Mouse (Mus musculus): ENCODE data around the gene Acad11. TPM values are rescaled to one million over a fixed set of nuclear protein-coding genes. Genes with fewer than 3 reads are reported as not detected.

Gene Acad11
- polyA plus RNA-seq, 2 experiments, result 13.5 to 16.3 TPM

- no peaks in the 10 kb centered on the region for H3K36me3 ChIP-seq (replicated peaks; ENCODE audit: control insufficient read depth, insufficient read depth, low read depth)
- H3K4me1 ChIP-seq (replicated peaks; ENCODE audit: control insufficient read depth in 2 of 2, insufficient read depth in 2 of 2, low read length in 1 of 2), result no peaks in the 10 kb centered on the region
- TF ChIP-seq EP300 (IDR thresholded peaks at IDR 0.05; ENCODE audit: low read depth), result no peak
- TF ChIP-seq CTCF (IDR thresholded peaks at IDR 0.05; ENCODE audit: low read depth), result no peak
- no peak overlapping the region for H3K27ac ChIP-seq
- ATAC-seq (ENCODE audit: insufficient read depth), result no peak
- 81% methylated on average over 5 of the region's 5 CpGs for WGBS (ENCODE audit: insufficient replicate concordance)
- H3K4me3 ChIP-seq (ENCODE audit: insufficient read depth in 1 of 2, low read depth in 2 of 2, low read length in 2 of 2), result no peak overlapping the region
- H3K9me3 ChIP-seq (ENCODE audit: control insufficient read depth, low read length), result no peaks in the 10 kb centered on the region
- no peak overlapping the region for H3K4me2 ChIP-seq (ENCODE audit: low read depth)
- no peaks in the 10 kb centered on the region for H3K27me3 ChIP-seq (ENCODE audit: control insufficient read depth, insufficient read depth, low read length)
- DNase-seq (ENCODE audit: low read depth in 3 of 3, low spot score in 3 of 3), result no peak
- H3K9ac ChIP-seq (replicated peaks), result no peak overlapping the region
Observed at GRCm38 (mm10) chr9:104109151-104109550, 46.0 kb downstream of the Acad11 start.

- Histone ChIP-seq H3K27ac (no peak overlapping the region), H3K27me3 (ENCODE audit: control insufficient read depth, insufficient read depth, low read length) (no peaks in the 10 kb centered on the region), H3K4me2 (ENCODE audit: low read depth) (no peak overlapping the region), H3K9me3 (ENCODE audit: control insufficient read depth, low read length) (no peaks in the 10 kb centered on the region), H3K36me3 (replicated peaks; ENCODE audit: control insufficient read depth, insufficient read depth, low read depth) (no peaks in the 10 kb centered on the region), H3K4me3 (ENCODE audit: insufficient read depth in 1 of 2, low read depth in 2 of 2, low read length in 2 of 2) (no peak overlapping the region), H3K9ac (replicated peaks) (no peak overlapping the region), H3K4me1 (replicated peaks; ENCODE audit: control insufficient read depth in 2 of 2, insufficient read depth in 2 of 2, low read length in 1 of 2) (no peaks in the 10 kb centered on the region)
- WGBS (ENCODE audit: insufficient replicate concordance), result 23% methylated on average over 5 of the region's 5 CpGs
- ATAC-seq (ENCODE audit: insufficient read depth) (no peak), DNase-seq (ENCODE audit: low read depth in 3 of 3, low spot score in 3 of 3) (no peak)
- TF ChIP-seq EP300 (IDR thresholded peaks at IDR 0.05; ENCODE audit: low read depth) (no peak), CTCF (IDR thresholded peaks at IDR 0.05; ENCODE audit: low read depth) (no peak)
Observed at GRCm38 (mm10) chr9:104123101-104123500, 59.9 kb downstream of the Acad11 start.

- no peaks in the 10 kb centered on the region for H3K27me3 ChIP-seq (ENCODE audit: control insufficient read depth, insufficient read depth, low read length)
- H3K9ac ChIP-seq (replicated peaks), result no peak overlapping the region
- ATAC-seq (ENCODE audit: insufficient read depth) (no peak), DNase-seq (ENCODE audit: low read depth in 3 of 3, low spot score in 3 of 3) (no peak)
- no peaks in the 10 kb centered on the region for H3K4me1 ChIP-seq (replicated peaks; ENCODE audit: control insufficient read depth in 2 of 2, insufficient read depth in 2 of 2, low read length in 1 of 2)
- no peaks in the 10 kb centered on the region for H3K9me3 ChIP-seq (ENCODE audit: control insufficient read depth, low read length)
- H3K4me2 ChIP-seq (ENCODE audit: low read depth), result no peak overlapping the region
- TF ChIP-seq CTCF (IDR thresholded peaks at IDR 0.05; ENCODE audit: low read depth), result no peak
- H3K4me3 ChIP-seq (ENCODE audit: insufficient read depth in 1 of 2, low read depth in 2 of 2, low read length in 2 of 2), result no peak overlapping the region
- H3K36me3 ChIP-seq (replicated peaks; ENCODE audit: control insufficient read depth, insufficient read depth, low read depth), result no peaks in the 10 kb centered on the region
- H3K27ac ChIP-seq, result no peak overlapping the region
- WGBS (ENCODE audit: insufficient replicate concordance), result 52% methylated on average over 5 of the region's 5 CpGs
Observed at GRCm38 (mm10) chr9:104123622-104124021, 60.4 kb downstream of the Acad11 start.

GRCm38 (mm10) chr9:104126833-104127232 lies 63.7 kb downstream of the Acad11 start, which contains the start of gene Ackr4:
Ackr4 (minus strand) TSS chr9:104126933.
- TF ChIP-seq EP300 (IDR thresholded peaks at IDR 0.05; ENCODE audit: low read depth) (no peak), CTCF (IDR thresholded peaks at IDR 0.05; ENCODE audit: low read depth) (no peak)
- 58% methylated on average over 3 of the region's 3 CpGs for WGBS (ENCODE audit: insufficient replicate concordance)
- ATAC-seq (ENCODE audit: insufficient read depth), result no peak
- Histone ChIP-seq H3K9me3 (ENCODE audit: control insufficient read depth, low read length) (no peaks in the 10 kb centered on the region), H3K27ac (no peak within 1 kb of the TSS), H3K4me3 (ENCODE audit: insufficient read depth in 1 of 2, low read depth in 2 of 2, low read length in 2 of 2) (no peak within 1 kb of the TSS), H3K36me3 (replicated peaks; ENCODE audit: control insufficient read depth, insufficient read depth, low read depth) (no peaks in the 10 kb centered on the region), H3K27me3 (ENCODE audit: control insufficient read depth, insufficient read depth, low read length) (no peaks in the 10 kb centered on the region), H3K9ac (replicated peaks) (no peak within 1 kb of the TSS), H3K4me1 (replicated peaks; ENCODE audit: control insufficient read depth in 2 of 2, insufficient read depth in 2 of 2, low read length in 1 of 2) (no peaks in the 10 kb centered on the region), H3K4me2 (ENCODE audit: low read depth) (no peak within 1 kb of the TSS)
- DNase-seq (ENCODE audit: low read depth in 3 of 3, low spot score in 3 of 3), result no peak

GRCm38 (mm10) chr9:104128110-104128509 lies 64.9 kb downstream of the Acad11 start:
- H3K9ac ChIP-seq (replicated peaks), result no peak overlapping the region
- H3K4me1 ChIP-seq (replicated peaks; ENCODE audit: control insufficient read depth in 2 of 2, insufficient read depth in 2 of 2, low read length in 1 of 2), result no peaks in the 10 kb centered on the region
- TF ChIP-seq EP300 (IDR thresholded peaks at IDR 0.05; ENCODE audit: low read depth) (no peak), CTCF (IDR thresholded peaks at IDR 0.05; ENCODE audit: low read depth) (no peak)
- H3K36me3 ChIP-seq (replicated peaks; ENCODE audit: control insufficient read depth, insufficient read depth, low read depth), result no peaks in the 10 kb centered on the region
- ATAC-seq (ENCODE audit: insufficient read depth), result no peak
- H3K27me3 ChIP-seq (ENCODE audit: control insufficient read depth, insufficient read depth, low read length), result no peaks in the 10 kb centered on the region
- no peak for DNase-seq (ENCODE audit: low read depth in 3 of 3, low spot score in 3 of 3)
- H3K9me3 ChIP-seq (ENCODE audit: control insufficient read depth, low read length), result no peaks in the 10 kb centered on the region
- H3K4me3 ChIP-seq (ENCODE audit: insufficient read depth in 1 of 2, low read depth in 2 of 2, low read length in 2 of 2), result no peak overlapping the region
- H3K4me2 ChIP-seq (ENCODE audit: low read depth), result no peak overlapping the region
- no peak overlapping the region for H3K27ac ChIP-seq
- 57% methylated on average over 2 of the region's 2 CpGs for WGBS (ENCODE audit: insufficient replicate concordance)

All from liver, embryonic 14.5 days (tissue).